Mouse (Mus musculus): ENCODE data around the gene Bpifb3. TPM values are rescaled to one million over a fixed set of nuclear protein-coding genes. Genes with fewer than 3 reads are reported as not detected.

Bpifb3 gene
- total RNA-seq, 2 experiments from 2014 or later: not detected

Other genes starting within 250 kb of the Bpifb3 start
- gene Dnmt3c, start 221.6 kb upstream of the Bpifb3 start, total RNA-seq (2021): not detected
- 100 to 1,000 TPM in 1 of 2 experiments, 10 to 100 TPM in 1; 100.0 to 116 TPM for gene Mapre1, start 177.0 kb upstream of the Bpifb3 start, total RNA-seq (2021)
- under 1 TPM; 0.13 to 0.26 TPM for gene Efcab8, start 138.3 kb upstream of the Bpifb3 start, total RNA-seq (2021)
- under 1 TPM in 1 of 2 experiments, not detected in 1; 0.23 TPM for gene Sun5, start 47.1 kb upstream of the Bpifb3 start, total RNA-seq (2021)
- under 1 TPM in 1 of 2 experiments, not detected in 1; 0.16 TPM for gene Bpifb2, start 43.2 kb upstream of the Bpifb3 start, total RNA-seq (2021)
- 1 to 10 TPM in 1 of 2 experiments, under 1 TPM in 1; 0.60 to 6.6 TPM for gene Bpifb6, start 17.8 kb upstream of the Bpifb3 start, total RNA-seq (2021)
- not detected for gene Bpifb4, start 20.0 kb downstream of the Bpifb3 start, total RNA-seq (2021)
- not detected for gene Bpifa6, start 56.7 kb downstream of the Bpifb3 start, total RNA-seq (2021)
- gene Bpifa2, start 90.0 kb downstream of the Bpifb3 start, total RNA-seq (2021): under 1 TPM; 0.33 to 0.49 TPM
- gene Bpifa3, start 212.1 kb downstream of the Bpifb3 start, total RNA-seq (2021): not detected
- gene Bpifa1, start 224.7 kb downstream of the Bpifb3 start, total RNA-seq (2021): not detected
- not detected for gene Bpifa5, start 244.4 kb downstream of the Bpifb3 start, total RNA-seq (2021)

All from adrenal gland, postnatal 36 days (tissue).